Mouse (Mus musculus): ENCODE results near the gene Sdk2. TPM values are rescaled to one million over a fixed set of nuclear protein-coding genes. Genes with fewer than 3 reads are reported as not detected.
A peak's percentile ranks its signal among the peaks of the same experiment; 100 is the strongest.

Gene Sdk2
- polyA plus RNA-seq, 1 experiment from 2014 or later: 2.5 TPM

DNA sequence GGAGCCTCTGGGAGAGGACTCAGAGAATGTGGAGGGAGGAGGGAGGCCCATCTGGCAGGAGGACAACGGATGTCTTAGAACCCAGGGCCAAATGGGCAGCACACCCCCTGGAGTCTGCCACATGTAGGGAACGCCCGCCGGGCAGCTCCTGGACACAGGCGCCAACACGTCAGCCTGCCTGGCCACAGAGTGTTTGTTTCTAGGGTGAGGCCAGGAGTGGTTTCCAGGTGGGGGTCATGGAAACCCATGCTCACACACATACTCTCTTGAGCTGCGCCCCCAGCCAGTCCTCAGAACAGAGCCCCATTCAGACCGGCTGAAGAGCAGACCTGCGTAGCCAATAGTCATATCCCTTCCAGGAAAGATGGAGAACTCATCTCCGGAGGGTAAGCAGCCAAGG is 35.4 kb downstream of the Sdk2 start:
- 71% methylated on average over 10 of the region's 10 CpGs for WGBS
- peak; percentile 37; the same call in 1 of the 2 replicates for ATAC-seq (ENCODE audit: insufficient read depth, low FRiP score)
- Histone ChIP-seq H3K4me1 (ENCODE audit: control insufficient read depth, insufficient read depth, low read length) (peaks cover 24% of the 10 kb centered on the region; the same call in 1 of the 2 replicates), H3K27ac (ENCODE audit: low read length) (no peak overlapping the region), H3K9me3 (replicated peaks; ENCODE audit: control insufficient read depth, low read length) (no peaks in the 10 kb centered on the region), H3K4me2 (ENCODE audit: low read depth, low read length) (no peak overlapping the region), H3K4me3 (replicated peaks; ENCODE audit: low read length) (no peak overlapping the region), H3K36me3 (ENCODE audit: control insufficient read depth, insufficient read depth, low read length) (no peaks in the 10 kb centered on the region), H3K9ac (ENCODE audit: low read length) (no peak overlapping the region), H3K27me3 (ENCODE audit: control insufficient read depth, insufficient read depth, low read length) (no peaks in the 10 kb centered on the region)

DNA sequence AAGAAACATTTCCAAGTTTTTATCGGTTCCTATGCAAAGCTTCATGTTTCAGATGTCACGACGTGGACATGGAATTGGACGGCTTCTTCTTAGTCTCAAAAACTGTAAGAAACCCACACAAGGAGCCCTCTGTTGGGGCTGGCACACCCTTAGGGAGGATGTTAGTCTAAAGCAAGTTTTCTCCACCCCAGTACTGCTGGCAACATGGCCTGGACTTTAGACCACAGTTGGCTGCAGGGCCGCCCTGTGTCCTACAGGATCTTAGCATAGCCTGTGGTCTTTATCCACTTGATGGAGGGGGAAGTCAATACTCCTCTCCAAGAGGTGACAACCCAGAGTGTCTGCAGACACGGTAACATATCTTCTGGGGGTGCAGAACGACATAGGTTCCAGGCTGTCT is 36.6 kb downstream of the Sdk2 start:
- no peaks in the 10 kb centered on the region for H3K27me3 ChIP-seq (ENCODE audit: control insufficient read depth, insufficient read depth, low read length)
- peaks cover 26% of the 10 kb centered on the region; the same call in 1 of the 2 replicates for H3K4me1 ChIP-seq (ENCODE audit: control insufficient read depth, insufficient read depth, low read length)
- no peaks in the 10 kb centered on the region for H3K36me3 ChIP-seq (ENCODE audit: control insufficient read depth, insufficient read depth, low read length)
- no peak overlapping the region for H3K4me3 ChIP-seq (replicated peaks; ENCODE audit: low read length)
- no peak overlapping the region for H3K4me2 ChIP-seq (ENCODE audit: low read depth, low read length)
- no peak overlapping the region for H3K27ac ChIP-seq (ENCODE audit: low read length)
- H3K9me3 ChIP-seq (replicated peaks; ENCODE audit: control insufficient read depth, low read length): no peaks in the 10 kb centered on the region
- no peak overlapping the region for H3K9ac ChIP-seq (ENCODE audit: low read length)
- 71% methylated on average over 7 of the region's 7 CpGs for WGBS
- ATAC-seq (ENCODE audit: insufficient read depth, low FRiP score): no peak

DNA sequence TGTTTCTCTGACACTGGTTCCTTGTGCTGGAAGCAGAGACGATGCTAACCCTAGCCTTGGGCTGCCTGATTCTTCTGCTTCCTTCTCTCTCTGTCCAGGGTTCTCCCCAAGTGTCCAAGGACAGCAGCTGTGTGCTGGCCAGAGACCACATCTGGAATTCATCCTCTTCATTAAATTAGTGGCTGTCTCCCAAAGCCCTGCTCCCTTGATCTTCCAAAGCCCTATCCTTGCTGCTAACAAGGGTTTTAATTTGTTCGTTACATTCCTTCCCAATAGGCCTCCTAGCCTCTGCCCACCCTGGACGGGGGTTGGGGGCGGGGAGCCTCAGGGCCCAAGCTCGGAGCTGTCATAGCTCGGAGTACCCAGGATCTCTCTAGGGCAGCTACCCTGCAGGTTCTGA is 38.3 kb downstream of the Sdk2 start:
- H3K9ac ChIP-seq (ENCODE audit: low read length): no peak overlapping the region
- no peak overlapping the region for H3K4me3 ChIP-seq (replicated peaks; ENCODE audit: low read length)
- no peaks in the 10 kb centered on the region for H3K36me3 ChIP-seq (ENCODE audit: control insufficient read depth, insufficient read depth, low read length)
- H3K9me3 ChIP-seq (replicated peaks; ENCODE audit: control insufficient read depth, low read length): no peaks in the 10 kb centered on the region
- peaks cover 32% of the 10 kb centered on the region; the same call in 1 of the 2 replicates for H3K4me1 ChIP-seq (ENCODE audit: control insufficient read depth, insufficient read depth, low read length)
- 0 out of 2 replicates have a peak overlapping the region, but pooled peaks have one; percentile 6 for H3K4me2 ChIP-seq (ENCODE audit: low read depth, low read length)
- peak; percentile 24; the same call in 1 of the 2 replicates for ATAC-seq (ENCODE audit: insufficient read depth, low FRiP score)
- H3K27ac ChIP-seq (ENCODE audit: low read length): peak overlapping the region; percentile 80
- WGBS: 41% methylated on average over 6 of the region's 6 CpGs
- H3K27me3 ChIP-seq (ENCODE audit: control insufficient read depth, insufficient read depth, low read length): no peaks in the 10 kb centered on the region

DNA sequence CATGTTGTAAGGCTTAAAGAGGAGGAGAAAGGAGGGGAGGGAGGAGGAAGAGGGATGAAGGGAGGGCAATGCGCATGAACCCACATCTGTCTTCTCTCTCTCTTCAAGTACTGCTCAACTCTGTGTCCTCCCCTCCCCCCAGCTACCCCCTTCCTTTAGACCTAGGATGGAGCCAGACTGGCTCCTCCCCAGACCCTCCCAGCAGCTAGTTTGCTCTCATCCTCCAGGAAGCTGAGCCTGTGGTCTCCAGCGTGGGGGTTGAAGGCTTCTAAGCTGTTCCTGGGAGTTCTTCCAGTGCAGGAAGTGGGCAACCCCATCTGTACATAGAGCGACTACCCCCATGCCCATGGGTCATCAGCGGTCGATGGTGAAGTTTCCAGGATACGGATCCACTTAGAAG is 38.8 kb downstream of the Sdk2 start:
- Histone ChIP-seq H3K27me3 (ENCODE audit: control insufficient read depth, insufficient read depth, low read length) (no peaks in the 10 kb centered on the region), H3K36me3 (ENCODE audit: control insufficient read depth, insufficient read depth, low read length) (no peaks in the 10 kb centered on the region), H3K4me2 (ENCODE audit: low read depth, low read length) (0 out of 2 replicates have a peak overlapping the region, but pooled peaks have one; percentile 6), H3K4me1 (ENCODE audit: control insufficient read depth, insufficient read depth, low read length) (peaks cover 32% of the 10 kb centered on the region; the same call in 1 of the 2 replicates), H3K27ac (ENCODE audit: low read length) (peak overlapping the region; percentile 80), H3K4me3 (replicated peaks; ENCODE audit: low read length) (no peak overlapping the region), H3K9ac (ENCODE audit: low read length) (no peak overlapping the region), H3K9me3 (replicated peaks; ENCODE audit: control insufficient read depth, low read length) (no peaks in the 10 kb centered on the region)
- peak; percentile 74 for ATAC-seq (ENCODE audit: insufficient read depth, low FRiP score)
- WGBS: 42% methylated on average over 6 of the region's 6 CpGs

DNA sequence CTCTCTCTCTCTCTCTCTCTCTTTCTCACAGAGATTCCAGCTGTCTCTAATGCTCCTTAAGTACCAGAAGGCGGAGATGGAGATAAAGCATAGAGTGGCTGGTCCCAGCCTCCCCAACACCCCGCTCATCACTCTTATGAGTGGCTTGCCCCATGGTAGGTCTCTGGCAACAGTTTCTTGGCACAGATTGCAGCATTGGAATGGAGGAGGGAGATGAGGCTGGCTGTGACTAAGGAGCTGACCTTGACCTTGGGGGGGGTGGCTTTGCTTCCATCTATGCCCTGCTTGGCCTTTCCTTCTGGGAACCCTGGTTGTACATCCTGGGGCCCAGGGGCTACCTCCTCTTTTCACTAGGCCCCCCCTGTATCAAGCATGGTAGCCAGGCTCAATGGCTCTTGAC is 41.8 kb downstream of the Sdk2 start:
- peaks cover 32% of the 10 kb centered on the region; the same call in 1 of the 2 replicates for H3K4me1 ChIP-seq (ENCODE audit: control insufficient read depth, insufficient read depth, low read length)
- H3K4me2 ChIP-seq (ENCODE audit: low read depth, low read length): no peak overlapping the region
- no peak overlapping the region for H3K9ac ChIP-seq (ENCODE audit: low read length)
- no peak overlapping the region for H3K4me3 ChIP-seq (replicated peaks; ENCODE audit: low read length)
- ATAC-seq (ENCODE audit: insufficient read depth, low FRiP score): no peak
- no peaks in the 10 kb centered on the region for H3K36me3 ChIP-seq (ENCODE audit: control insufficient read depth, insufficient read depth, low read length)
- 74% methylated on average over 2 of the region's 2 CpGs for WGBS
- no peaks in the 10 kb centered on the region for H3K9me3 ChIP-seq (replicated peaks; ENCODE audit: control insufficient read depth, low read length)
- H3K27me3 ChIP-seq (ENCODE audit: control insufficient read depth, insufficient read depth, low read length): no peaks in the 10 kb centered on the region
- H3K27ac ChIP-seq (ENCODE audit: low read length): no peak overlapping the region

DNA sequence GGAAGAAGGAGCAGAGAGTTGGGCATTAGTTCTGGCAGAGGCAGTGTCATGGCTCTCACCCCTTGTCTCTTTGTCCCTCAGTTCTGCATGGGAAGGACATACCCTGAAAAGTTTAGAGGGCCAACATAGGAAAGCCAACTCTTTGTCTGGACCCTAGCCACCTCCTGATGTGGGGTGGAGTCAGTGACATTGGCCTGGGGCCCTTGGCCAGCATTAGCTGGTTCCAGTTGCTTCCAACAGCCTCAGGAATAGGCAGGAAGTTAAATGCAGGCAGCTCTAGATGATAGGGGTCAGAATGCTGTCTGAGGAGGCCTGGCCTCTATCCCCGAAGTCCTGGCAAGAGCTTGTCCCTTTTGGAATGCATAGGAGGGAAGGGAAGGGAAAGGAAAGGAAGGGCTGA is 42.9 kb downstream of the Sdk2 start:
- H3K9ac ChIP-seq (ENCODE audit: low read length): no peak overlapping the region
- no peak overlapping the region for H3K4me2 ChIP-seq (ENCODE audit: low read depth, low read length)
- no peak overlapping the region for H3K4me3 ChIP-seq (replicated peaks; ENCODE audit: low read length)
- ATAC-seq (ENCODE audit: insufficient read depth, low FRiP score): no peak
- peaks cover 27% of the 10 kb centered on the region; the same call in 1 of the 2 replicates for H3K4me1 ChIP-seq (ENCODE audit: control insufficient read depth, insufficient read depth, low read length)
- no peaks in the 10 kb centered on the region; the same call in 1 of the 2 replicates for H3K27me3 ChIP-seq (ENCODE audit: control insufficient read depth, insufficient read depth, low read length)
- H3K36me3 ChIP-seq (ENCODE audit: control insufficient read depth, insufficient read depth, low read length): no peaks in the 10 kb centered on the region
- H3K9me3 ChIP-seq (replicated peaks; ENCODE audit: control insufficient read depth, low read length): no peaks in the 10 kb centered on the region
- H3K27ac ChIP-seq (ENCODE audit: low read length): no peak overlapping the region
- 30% methylated on average over 1 of the region's 1 CpGs for WGBS

DNA sequence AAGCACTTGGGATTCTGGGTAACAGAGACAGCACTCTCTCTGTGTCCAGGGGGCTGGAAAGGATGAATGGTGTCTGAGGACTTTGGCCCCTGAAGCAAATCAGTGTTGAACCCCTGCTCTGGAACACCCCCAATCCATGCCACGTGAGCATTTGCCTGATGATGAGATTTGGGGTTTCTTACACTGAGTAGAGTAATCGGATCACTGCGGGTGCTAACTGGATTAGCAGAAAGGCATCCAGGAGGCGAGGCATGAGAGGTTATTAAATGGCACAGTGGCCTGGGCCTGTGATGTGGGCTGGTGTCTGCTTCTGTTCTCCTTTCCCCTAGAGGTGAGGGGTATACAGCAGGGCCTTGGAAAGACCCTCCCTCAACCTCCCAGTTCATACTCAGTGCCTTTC is 44.7 kb downstream of the Sdk2 start:
- Histone ChIP-seq H3K9ac (ENCODE audit: low read length) (no peak overlapping the region), H3K4me3 (replicated peaks; ENCODE audit: low read length) (no peak overlapping the region), H3K36me3 (ENCODE audit: control insufficient read depth, insufficient read depth, low read length) (no peaks in the 10 kb centered on the region), H3K27ac (ENCODE audit: low read length) (no peak overlapping the region), H3K4me1 (ENCODE audit: control insufficient read depth, insufficient read depth, low read length) (peaks cover 15% of the 10 kb centered on the region; the same call in 1 of the 2 replicates), H3K27me3 (ENCODE audit: control insufficient read depth, insufficient read depth, low read length) (no peaks in the 10 kb centered on the region; the same call in 1 of the 2 replicates), H3K4me2 (ENCODE audit: low read depth, low read length) (no peak overlapping the region), H3K9me3 (replicated peaks; ENCODE audit: control insufficient read depth, low read length) (no peaks in the 10 kb centered on the region)
- ATAC-seq (ENCODE audit: insufficient read depth, low FRiP score): no peak
- 68% methylated on average over 4 of the region's 4 CpGs for WGBS

DNA sequence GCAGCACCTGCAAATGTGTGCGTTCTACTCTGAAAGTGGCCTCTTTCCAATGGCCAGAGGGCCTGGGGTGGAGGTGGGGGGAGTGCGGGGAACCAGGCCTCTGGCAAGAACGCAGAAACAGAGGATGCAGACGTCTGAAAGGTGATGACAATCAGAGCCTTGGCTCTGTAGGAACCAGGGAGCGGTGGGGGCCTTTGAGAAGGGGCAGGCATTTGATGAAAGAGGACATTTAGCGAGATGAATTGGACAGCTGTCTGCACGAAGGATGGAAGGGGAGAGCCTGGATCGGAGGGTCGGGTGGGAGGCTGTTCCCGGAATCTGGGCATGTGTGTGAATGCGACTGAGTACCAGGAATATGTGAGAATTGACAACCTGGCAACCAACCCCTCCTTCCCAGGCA is 47.8 kb downstream of the Sdk2 start:
- Histone ChIP-seq H3K4me1 (ENCODE audit: control insufficient read depth, insufficient read depth, low read length) (peaks cover 18% of the 10 kb centered on the region), H3K4me3 (replicated peaks; ENCODE audit: low read length) (no peak overlapping the region), H3K9me3 (replicated peaks; ENCODE audit: control insufficient read depth, low read length) (no peaks in the 10 kb centered on the region), H3K27me3 (ENCODE audit: control insufficient read depth, insufficient read depth, low read length) (no peaks in the 10 kb centered on the region; the same call in 1 of the 2 replicates), H3K4me2 (ENCODE audit: low read depth, low read length) (no peak overlapping the region), H3K36me3 (ENCODE audit: control insufficient read depth, insufficient read depth, low read length) (no peaks in the 10 kb centered on the region), H3K27ac (ENCODE audit: low read length) (no peak overlapping the region), H3K9ac (ENCODE audit: low read length) (no peak overlapping the region)
- WGBS: 49% methylated on average over 11 of the region's 11 CpGs
- no peak for ATAC-seq (ENCODE audit: insufficient read depth, low FRiP score)

DNA sequence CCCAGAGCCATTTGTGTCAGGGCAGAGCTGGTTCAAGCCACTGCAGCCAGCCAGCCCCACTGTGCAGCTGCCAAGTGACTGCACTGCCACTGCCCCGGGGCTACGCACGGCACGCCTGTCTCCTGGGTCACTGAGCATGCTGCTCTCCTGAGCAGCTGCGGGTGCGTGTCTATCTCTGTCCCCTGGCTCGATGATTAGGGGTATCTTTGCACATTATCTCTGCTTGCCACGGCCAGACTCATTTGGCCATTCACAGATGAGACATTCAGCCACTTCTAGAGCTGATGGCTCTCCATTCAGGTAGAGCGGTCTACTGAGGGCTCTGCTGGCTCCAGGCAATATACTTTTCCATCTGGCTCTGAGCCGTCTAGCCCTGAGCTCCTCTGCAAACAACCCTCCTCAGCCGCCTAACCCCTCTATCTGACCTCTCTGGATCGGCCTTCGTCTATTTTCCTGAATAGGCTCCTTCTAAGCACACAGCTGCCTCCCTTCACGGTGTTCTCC is 49.9 kb downstream of the Sdk2 start:
- Histone ChIP-seq H3K36me3 (ENCODE audit: control insufficient read depth, insufficient read depth, low read length) (no peaks in the 10 kb centered on the region), H3K9ac (ENCODE audit: low read length) (no peak overlapping the region), H3K9me3 (replicated peaks; ENCODE audit: control insufficient read depth, low read length) (no peaks in the 10 kb centered on the region), H3K4me1 (ENCODE audit: control insufficient read depth, insufficient read depth, low read length) (peaks cover 16% of the 10 kb centered on the region), H3K4me2 (ENCODE audit: low read depth, low read length) (no peak overlapping the region), H3K4me3 (replicated peaks; ENCODE audit: low read length) (no peak overlapping the region), H3K27me3 (ENCODE audit: control insufficient read depth, insufficient read depth, low read length) (no peaks in the 10 kb centered on the region; the same call in 1 of the 2 replicates), H3K27ac (ENCODE audit: low read length) (no peak overlapping the region)
- ATAC-seq (ENCODE audit: insufficient read depth, low FRiP score): 0 out of 2 replicates have a peak, but pooled peaks have one; percentile 9
- WGBS: 41% methylated on average over 14 of the region's 14 CpGs

All from stomach, embryonic 16.5 days (tissue).